Mouse (Mus musculus) thymus, postnatal 25 days (tissue): ENCODE results near the gene Tmem206.

ENCODE experiments used
- DNase-seq: peaks from one replicate; pipeline ENCODE4 v3.0.0; 2022

Tmem206 gene

DNA sequence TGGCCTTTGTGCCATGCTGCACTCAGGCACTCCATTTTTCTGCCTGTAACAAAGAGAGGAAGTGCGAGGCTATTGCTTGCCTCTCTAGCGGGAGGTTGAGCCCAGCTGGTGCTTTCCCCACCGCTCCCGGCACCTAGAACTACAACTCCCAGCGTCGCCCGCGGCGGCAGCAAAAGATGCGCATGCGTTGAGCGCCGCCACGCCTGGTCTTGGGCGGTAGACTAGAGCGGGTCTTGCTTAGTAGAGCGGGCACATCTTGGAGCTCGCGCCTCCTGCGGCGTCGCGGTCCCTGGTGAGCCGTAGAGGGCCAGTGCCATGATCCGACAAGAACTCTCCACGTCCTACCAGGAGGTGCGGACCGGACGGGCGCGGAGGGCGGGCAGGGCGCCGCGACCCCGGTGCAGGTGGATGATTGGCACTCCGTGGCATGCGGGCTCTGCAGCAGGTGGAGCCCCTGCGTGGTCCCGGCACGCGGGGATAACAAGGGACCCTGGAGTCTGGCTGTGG is at the start of gene Tmem206:
Gene Tmem206, plus strand, starts transcription at position 187 of the 507 bp plus-strand sequence.
- DNase-seq: peak; percentile 97

DNA sequence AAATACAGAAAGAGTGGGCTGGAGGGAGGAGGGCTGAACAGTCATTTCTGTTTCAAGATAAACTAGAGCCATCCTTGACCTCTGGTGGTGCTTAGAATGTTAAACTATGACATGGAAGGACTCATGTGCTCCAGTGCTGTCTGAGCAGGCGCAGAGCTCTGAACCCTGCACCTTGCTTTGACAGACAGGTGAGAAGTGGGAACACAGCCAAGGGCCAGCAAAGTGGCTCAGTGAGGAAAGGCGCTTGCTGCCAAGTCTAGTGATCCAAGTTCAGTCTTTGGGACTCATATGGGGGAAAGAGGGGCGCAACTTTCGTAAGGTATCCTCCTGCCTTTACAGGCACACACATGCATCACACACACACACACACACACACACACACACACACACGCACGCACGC is 49.5 kb upstream of the Tmem206 start:
- no peak for DNase-seq

- DNase-seq: no peak
These were observed 48.1 kb upstream of the Tmem206 start for GRCm38 (mm10) chr1:191277549-191278059.

DNA sequence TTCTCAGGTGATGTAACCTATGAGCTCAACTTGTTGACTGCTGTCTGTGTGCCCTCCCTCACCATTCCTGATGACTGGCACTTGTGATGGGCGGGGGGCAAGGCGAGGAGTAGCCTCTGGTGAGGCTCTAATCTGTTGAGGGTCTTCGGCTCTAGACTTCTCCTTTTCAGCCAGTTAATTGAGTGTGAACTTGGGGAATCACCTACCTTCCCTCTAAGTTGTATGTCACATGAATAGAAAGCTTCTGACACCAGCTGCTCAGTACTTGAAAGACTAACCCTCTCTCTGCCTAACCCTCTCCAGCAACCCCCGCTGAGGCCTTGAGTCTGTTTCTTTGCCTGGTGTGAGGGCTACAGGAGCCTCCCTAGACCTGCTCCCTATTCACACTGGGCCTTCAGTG is 47.4 kb upstream of the Tmem206 start:
- no peak for DNase-seq

DNA sequence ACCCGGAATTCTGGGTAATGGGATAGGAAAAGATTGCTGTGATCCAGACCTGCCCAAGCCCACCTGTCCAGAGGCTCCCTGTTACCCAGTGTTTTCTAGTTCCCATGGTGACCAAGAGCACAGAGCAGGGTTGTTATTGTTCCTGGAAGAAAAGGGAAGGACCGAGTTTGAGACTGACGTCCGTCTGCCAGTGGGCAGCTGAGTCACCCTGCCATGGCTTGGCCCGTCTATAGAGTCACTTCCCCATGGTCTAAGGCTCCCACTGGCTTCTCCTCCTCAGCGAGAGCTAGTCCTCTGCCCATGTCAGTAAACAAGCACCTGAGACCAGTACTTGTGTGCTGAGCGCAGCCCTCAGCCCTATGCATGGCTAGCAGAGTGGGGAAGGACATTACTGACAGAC is 44.5 kb upstream of the Tmem206 start:
- no peak for DNase-seq

- no peak for DNase-seq
These were observed 43.4 kb upstream of the Tmem206 start for GRCm38 (mm10) chr1:191282319-191282718.

DNA sequence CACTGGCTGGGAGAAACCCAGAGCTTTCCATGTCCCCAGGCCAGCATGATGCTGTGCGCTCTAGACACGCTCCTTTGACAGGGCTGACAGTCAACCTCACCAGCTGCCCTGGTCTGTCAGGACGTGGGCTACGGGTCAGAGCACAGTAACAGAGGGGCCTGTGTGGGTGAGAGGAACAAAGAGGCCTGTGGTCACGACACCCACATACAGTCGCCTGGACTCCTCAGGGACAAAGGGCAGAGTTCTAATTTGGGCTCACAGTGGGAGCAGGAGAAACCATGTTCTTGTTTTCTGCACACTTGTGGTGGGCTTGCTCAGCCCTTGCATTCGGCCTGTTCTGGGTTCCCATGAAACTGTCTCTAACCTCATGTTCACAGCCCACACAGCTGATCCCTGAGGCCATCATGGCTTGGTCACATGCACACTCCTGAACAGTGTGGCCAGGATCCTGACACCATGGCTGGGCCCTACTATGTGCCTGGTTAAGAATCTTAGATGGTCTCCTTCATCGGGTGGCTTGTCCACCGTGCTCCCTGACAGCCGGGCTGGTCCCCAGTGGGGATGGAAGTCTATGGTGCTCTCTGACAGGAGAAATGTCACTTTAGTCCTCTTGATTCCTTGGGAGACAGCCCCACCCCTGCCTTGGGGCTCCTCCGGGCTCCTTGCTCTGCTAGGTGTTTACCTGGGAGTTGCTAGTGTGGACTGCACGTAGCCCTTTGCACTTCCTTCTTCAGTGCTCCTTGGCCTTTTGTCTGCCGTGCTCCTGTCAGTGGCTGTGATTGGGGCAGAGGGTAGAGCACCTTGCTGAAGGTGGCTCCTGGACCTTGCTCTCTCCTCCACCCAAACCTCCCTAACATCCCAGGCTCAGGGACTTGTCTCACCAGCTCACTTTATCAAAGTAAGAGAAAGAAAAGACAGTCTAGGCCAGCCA is 42.3 kb upstream of the Tmem206 start:
- no peak for DNase-seq

DNA sequence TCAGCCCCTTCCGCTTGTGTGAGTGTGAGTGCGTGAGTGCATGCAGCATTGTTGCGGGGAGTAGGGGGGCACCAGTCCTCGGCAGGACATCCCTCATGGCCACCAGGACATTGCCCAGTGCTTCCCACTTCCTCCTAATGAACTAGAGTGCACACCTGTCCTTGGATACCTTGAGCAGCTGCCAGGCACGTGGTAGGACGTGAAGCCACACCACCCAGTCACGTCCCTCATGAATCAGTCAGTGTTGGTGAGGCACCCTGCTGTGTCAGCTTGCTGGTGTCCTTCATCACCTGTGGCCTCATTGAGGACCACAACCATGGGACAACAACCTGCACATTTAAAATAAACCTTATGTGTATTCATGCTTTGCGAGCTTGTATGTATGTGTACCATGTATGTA is 41.2 kb upstream of the Tmem206 start:
- DNase-seq: no peak

DNA sequence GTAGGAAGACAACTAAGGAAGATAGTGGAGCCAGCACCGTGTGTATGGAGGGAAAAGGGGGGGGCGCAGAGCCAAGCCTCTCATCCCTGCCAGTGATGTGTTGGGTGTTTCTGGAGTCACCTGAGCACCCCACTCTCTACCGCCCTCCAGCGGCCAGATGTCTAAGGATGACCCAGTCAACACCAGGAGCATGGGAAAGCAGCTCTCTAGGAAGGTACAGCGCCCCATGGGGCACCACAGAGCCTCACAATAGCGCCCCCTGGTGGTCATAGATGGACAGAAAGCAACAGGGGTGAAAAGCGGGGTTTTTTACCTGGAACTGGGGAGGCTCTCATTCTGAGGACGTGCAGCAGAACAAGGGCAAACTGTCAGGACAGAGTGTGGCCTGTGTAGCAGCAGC is 37.0 kb upstream of the Tmem206 start:
- DNase-seq: peak; percentile 56

DNA sequence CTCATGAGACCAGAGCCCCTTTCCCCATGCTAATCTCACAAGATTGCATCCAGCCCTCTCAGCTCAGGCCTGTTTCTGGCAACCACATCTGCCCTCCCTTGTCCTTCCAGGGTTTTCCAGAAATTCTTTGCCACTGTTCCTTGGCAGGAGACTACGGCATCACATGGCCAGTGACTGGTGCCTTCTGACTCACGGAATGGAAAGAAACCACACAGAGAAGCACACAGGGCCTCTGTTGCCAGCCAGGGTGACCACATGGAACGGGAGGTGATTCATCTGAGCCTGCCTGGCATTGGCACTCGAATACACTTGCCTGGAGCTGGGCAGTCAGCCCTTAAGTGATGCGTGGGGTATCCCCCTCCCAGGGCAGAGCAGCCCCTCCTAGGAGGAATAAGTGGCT is 33.4 kb upstream of the Tmem206 start:
- no peak for DNase-seq

GRCm38 (mm10) chr1:191293051-191293450 is 32.7 kb upstream of the Tmem206 start:
- DNase-seq: no peak

DNA sequence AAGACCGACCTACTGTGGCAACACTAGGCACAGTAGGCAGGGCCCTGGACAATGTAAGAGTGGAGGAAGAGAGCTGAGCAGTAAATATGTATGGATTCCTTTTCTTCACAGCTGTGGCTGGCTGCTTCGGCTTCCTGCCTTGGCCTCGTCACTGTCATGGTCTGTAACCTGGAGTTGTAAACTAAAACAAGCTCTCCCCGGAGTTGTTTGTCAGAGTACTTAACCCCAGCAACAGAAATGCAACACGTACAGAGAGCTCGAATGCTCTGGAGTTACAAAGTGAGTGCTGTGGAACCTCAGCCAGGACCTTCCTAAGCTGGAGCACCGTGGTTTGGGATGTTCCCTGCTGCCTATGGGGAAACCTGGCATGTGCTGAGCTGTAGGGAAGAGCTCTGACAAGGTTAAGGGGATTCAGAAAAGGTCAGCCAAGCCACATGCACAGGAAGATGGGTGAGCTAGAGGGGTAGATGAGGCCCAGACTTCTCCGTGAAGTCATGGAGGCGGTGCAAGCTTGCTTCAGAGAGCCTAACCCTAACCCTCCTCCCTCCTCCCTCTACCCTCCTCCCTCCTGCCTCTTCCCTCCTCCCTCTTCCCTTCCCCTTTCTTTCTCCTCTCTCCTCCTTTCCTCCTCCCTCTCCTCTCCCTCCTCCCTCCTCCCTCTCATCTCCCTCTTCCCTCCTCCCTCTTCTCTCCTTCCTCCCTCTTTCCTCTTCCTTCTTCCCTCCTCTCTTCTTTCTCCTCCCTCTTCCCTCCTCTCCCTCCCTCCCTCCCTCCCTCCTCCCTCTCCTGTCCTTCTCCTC is 31.5 kb upstream of the Tmem206 start:
- no peak for DNase-seq

DNA sequence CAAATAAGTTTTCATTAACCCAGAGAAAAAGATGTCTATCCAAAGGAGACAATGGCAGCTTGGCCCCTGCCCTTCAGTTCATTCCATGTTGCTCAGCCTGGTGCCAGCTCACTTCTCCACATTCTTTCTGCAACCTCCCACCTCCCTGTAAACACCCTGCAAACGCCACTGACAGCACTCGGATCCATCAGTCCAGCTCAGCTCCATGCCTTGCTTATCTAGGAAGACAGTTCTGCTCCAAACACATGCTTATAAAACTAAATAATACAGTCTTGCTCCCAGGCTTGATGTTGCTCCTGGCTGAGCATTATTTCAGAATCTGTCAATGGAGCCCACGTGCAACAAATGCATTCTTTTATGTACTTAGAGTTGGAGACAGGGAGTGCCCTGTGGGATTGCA is 29.9 kb upstream of the Tmem206 start:
- no peak for DNase-seq

- no peak for DNase-seq
These were observed 29.3 kb upstream of the Tmem206 start for GRCm38 (mm10) chr1:191296445-191296844.

- DNase-seq: no peak
These were observed 27.4 kb upstream of the Tmem206 start for GRCm38 (mm10) chr1:191298304-191298703.

- peak; percentile 40 for DNase-seq
These were observed 26.3 kb upstream of the Tmem206 start for GRCm38 (mm10) chr1:191299215-191299942.

DNA sequence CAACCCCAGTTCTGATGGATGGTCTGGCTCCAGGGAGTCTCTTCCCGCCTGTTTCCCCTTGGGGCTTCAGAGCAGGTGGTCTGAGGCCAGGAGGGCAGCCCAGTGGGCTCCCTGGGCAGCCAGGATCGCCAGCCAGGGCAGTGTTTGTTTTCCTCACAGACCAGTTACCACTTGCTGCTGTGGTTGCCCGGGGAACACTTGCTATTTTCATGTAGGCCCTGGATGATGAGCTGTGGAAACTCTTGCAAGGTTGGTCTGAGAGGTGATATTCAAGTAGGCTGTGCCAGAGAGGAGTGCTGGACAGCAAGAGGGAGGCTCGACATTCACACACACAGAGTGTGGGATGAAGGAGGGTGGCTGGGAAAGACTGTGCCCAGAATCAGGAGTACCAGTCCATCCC is 23.8 kb upstream of the Tmem206 start:
- no peak for DNase-seq

DNA sequence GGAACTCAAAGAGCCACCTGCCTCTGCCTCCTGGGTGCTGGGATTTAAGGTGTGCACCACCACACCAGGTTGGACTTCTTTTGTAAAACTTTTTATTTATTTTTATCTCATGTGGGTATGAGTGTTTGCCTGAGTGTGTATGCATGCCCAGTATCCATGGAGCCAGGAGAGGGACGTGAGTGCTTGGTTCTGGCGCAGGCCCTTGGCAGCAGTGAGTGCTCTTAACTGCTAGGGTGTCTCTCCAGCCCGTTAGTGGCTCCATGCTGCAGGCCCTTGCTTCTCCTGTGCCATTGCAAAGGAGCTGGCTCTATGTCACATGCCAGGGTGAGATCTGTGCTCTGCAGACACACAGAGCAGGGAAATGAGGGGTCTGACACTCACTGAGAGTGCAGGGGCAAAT is 22.0 kb upstream of the Tmem206 start:
- DNase-seq: no peak

DNA sequence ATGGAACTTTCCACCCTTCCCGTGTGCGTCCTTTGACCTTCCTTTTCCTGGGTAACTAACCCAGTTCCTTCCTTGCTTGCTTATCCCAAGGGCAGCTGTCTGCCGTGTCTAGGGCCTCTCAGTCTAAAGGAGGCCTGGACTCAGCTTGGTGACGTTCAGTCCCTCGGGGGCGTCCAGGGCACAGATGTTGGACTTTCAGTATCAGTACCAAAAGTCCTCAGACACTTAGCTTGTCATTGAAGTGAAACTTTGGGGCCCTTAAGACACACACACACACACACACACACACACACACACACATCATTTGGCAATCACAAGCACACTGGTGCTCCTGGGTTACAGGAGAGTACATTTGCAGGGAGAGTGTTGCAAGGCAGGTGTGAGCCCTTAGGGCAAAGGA is 21.5 kb upstream of the Tmem206 start:
- DNase-seq: no peak

DNA sequence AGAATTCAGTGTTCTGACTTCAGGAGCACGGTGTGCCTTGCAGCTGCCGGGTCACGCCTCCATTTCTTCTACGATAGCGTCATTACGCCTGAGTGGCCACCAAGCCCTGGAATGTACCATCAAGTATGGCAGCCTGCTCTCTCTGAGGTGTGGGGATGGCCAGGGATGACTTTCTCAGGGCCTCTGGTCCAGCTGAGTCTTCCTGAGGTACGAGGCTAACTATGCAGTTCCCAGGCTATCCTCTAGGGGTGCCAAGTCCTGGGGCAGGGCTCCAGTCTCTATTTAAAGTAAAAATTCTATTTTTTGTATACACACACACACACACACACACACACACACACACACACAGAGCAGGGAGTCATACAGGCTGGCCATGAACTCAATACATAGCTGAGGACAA is 20.1 kb upstream of the Tmem206 start:
- no peak for DNase-seq

DNA sequence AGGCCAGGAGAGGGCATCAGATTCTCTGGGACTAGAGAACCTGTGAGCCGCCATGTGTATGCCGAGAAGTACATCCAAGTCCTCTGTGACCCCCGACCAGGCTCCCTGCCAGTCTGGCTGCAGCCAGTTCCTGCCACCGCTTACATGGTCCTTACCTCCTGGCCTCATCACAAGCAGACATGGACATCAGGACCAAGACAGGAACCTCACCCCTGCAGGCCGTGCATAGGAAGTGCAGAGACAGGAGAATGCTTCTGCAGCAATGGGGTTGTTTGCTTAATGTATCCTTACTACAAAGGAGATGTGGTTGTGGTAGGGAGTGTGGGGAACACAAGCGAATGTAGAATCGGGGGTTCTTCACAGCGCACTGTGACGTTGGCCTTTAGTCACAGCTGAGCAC is 19.4 kb upstream of the Tmem206 start:
- no peak for DNase-seq

GRCm38 (mm10) chr1:191307766-191308455 is 17.8 kb upstream of the Tmem206 start:
- no peak for DNase-seq
